Mouse (Mus musculus) small intestine, adult 2 months (tissue): ENCODE results near the gene Vgll4.

Experiments
- CTCF ChIP-seq: fragments of 200-500 bp; IDR thresholded peaks from 2 replicates; pipeline ENCODE4 v1.5.1; 2012; ENCODE audit warnings: low read depth, mild to moderate bottlenecking, control low read depth, inconsistent platforms, low read length, moderate library complexity, mixed read lengths; ENCODE audit not compliant: insufficient replicate concordance, insufficient read length; ENCODE audit errors: extremely low read depth
- POLR2A ChIP-seq: fragments of 200-500 bp; IDR thresholded peaks from 2 replicates; pipeline ENCODE4 v1.6.1; 2012; ENCODE audit warnings: low read depth, mild to moderate bottlenecking, control low read depth, inconsistent platforms, low read length, moderate library complexity

DNA sequence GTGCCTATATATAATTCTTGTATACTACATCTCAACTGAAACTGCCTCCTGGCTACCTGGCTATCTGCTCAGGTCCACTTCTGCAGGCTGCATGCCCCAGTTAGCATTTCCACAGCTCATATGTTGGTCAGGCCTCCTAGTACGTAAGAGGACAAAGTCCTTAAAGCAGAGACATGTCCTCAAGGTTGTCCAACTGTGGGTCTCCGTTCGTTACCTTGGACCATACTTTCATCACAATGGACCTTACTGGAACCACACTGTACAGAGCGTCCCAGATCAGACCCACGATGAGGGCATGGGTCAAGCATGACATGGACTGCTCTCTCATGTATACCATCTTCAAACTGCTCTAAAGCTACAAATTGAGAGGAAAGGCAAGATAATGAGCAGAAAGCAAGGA lies 16.2 kb downstream of the Vgll4 start:
- TF ChIP-seq CTCF (no peak), POLR2A (no peak)
